ENCODE assay signal across 8 mouse cellular contexts in the genomic region with DNA sequence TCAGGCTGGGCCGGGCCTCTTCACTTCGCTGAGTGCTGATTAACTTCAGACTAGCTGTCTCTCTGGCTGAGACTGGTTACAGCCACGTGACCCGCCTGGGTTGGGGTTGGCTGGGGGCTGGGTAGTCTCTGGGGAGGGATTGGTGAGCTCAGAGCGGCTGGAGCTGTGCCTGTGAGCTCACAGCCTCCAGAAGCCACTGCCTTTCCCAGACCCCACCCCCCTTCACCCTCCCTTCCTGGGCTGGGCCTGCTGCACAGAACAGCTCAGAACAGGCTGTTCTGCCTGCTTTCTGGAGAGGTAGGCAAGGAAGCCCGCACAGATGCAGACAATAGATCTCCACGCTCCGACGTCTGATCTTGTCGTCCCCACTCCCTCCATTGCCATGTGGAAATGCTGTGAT. TPM values are rescaled to one million over a fixed set of nuclear protein-coding genes. Genes with fewer than 3 reads are reported as not detected.
A peak's percentile ranks its signal among the peaks of the same experiment; 100 is the strongest.
DNase-seq lines count a peak whose midpoint lies in the region; ATAC-seq and TF ChIP-seq lines count a peak whose summit lies in the region.

No protein-coding gene starts in this region.

- peak overlapping the region; percentile 91 for H3K27ac ChIP-seq in gastrocnemius, adult 2 months
- H3K27ac ChIP-seq in hindbrain, embryonic 15.5 days (replicated peaks) = peak overlapping the region; percentile 82

- H3K9ac ChIP-seq in hindbrain, embryonic 15.5 days = peak overlapping the region; percentile 31; the same call in 1 of the 2 replicates

- peak overlapping the region; percentile 61 for H3K4me3 ChIP-seq in gastrocnemius, adult 2 months
- peak overlapping the region; percentile 13; the same call in 1 of the 2 replicates for H3K4me3 ChIP-seq in hindbrain, embryonic 15.5 days

- H3K9me3 ChIP-seq in hindbrain, embryonic 15.5 days = no peaks in the 10 kb centered on the region

- H3K27me3 ChIP-seq in hindbrain, embryonic 15.5 days = no peaks in the 10 kb centered on the region

- intact Hi-C loops in gastrocnemius, adult 2 months (cut with DNase I) = loop anchor here (10.0 kb wide), 2 partner anchors 322 to 412 kb away; a partner anchor contains a TSS

- H3K4me1 ChIP-seq in hindbrain, embryonic 15.5 days (replicated peaks) = peaks cover 43% of the 10 kb centered on the region

- peak overlapping the region; percentile 39 for H3K4me2 ChIP-seq in hindbrain, embryonic 15.5 days

- 0% methylated on average over 10 of the region's 10 CpGs for WGBS in hindbrain, embryonic 15.5 days

- peak; percentile 85 for DNase-seq in WW6 (ENCODE audit: low read depth, low spot score)
- DNase-seq in cerebellum, postnatal 4 days (ENCODE audit: low spot score in 2 of 2) = peak; percentile 52 to 77
- peak; percentile 98 for DNase-seq in gastrocnemius, adult 2 months
- DNase-seq in left cerebral cortex, adult 18-20 months (ENCODE audit: low spot score in 2 of 2) = peak; percentile 86 to 90
- DNase-seq in lung, postnatal 25 days (ENCODE audit: low spot score) = peak; percentile 96
- DNase-seq in right cerebral cortex, adult 18-20 months = peak; percentile 95
- peak; percentile 91 to 92 for DNase-seq in urinary bladder, postnatal 4 days (ENCODE audit: low spot score in 2 of 2)

- TF ChIP-seq CTCF in gastrocnemius, adult 2 months (IDR thresholded peaks at IDR 0.05) = no peak

- ATAC-seq in hindbrain, embryonic 15.5 days (ENCODE audit: low FRiP score, low read depth) = peak; percentile 96

- H3K36me3 ChIP-seq in hindbrain, embryonic 15.5 days = no peaks in the 10 kb centered on the region

RNA-seq across cellular contexts. Expression of a gene that starts 13.0 kb away (rescaled TPM):
- 10 to 100 TPM; 27.2 to 46.2 TPM for total RNA-seq in gastrocnemius, adult 2 months (2021)
- 9.2 and 10.1 TPM in 2 replicates for polyA plus RNA-seq in hindbrain, embryonic 15.5 days (2015; fragmentation: Nextera tagmentation; extraction: Ambion mirVana)
- total RNA-seq in left cerebral cortex, adult 18-20 months (2021) = 10 to 100 TPM; 22.8 to 24.3 TPM

RNA-seq across cellular contexts. Expression of a gene that starts 44.1 kb away (rescaled TPM):
- total RNA-seq in gastrocnemius, adult 2 months (2021) = 1 to 10 TPM; 4.7 to 7.9 TPM
- polyA plus RNA-seq in hindbrain, embryonic 15.5 days (2015; fragmentation: Nextera tagmentation; extraction: Ambion mirVana) = 28.2 and 33.4 TPM in 2 replicates
- total RNA-seq in left cerebral cortex, adult 18-20 months (2021) = 10 to 100 TPM; 13.5 to 14.5 TPM

Comparison
In these comparisons a context has a peak if more than half of its experiments do, and no peak if none do; other contexts are left out.
1. Peak in every context shown above with its lines: DNase-seq, ATAC-seq, H3K4me3 ChIP-seq and H3K27ac ChIP-seq.